Mouse (Mus musculus) neural tube, embryonic 14.5 days (tissue): ENCODE measurements around the gene Slc1a7. TPM values are rescaled to one million over a fixed set of nuclear protein-coding genes. Genes with fewer than 3 reads are reported as not detected.

Experiments used
- ATAC-seq: fragments of 200-750 bp; cut with Nextera tagmentation; 2 replicates; pipeline ENCODE4 v1.8.0; 2017; ENCODE audit warnings: low read depth, mild to moderate bottlenecking, moderate TSS enrichment, moderate library complexity
- H3K27ac ChIP-seq: fragments of 300-500 bp; sonication (generic); 2 replicates; pipeline ENCODE4 v1.5.1; 2014; ENCODE audit warnings: low read depth, mild to moderate bottlenecking, control low read depth, low read length, moderate library complexity, mixed read lengths
- H3K27me3 ChIP-seq: fragments of 300-500 bp; sonication (generic); 2 replicates; pipeline ENCODE4 v1.6.1; 2014; ENCODE audit warnings: low read length; ENCODE audit not compliant: control insufficient read depth, insufficient read depth
- H3K36me3 ChIP-seq: fragments of 300-500 bp; sonication (generic); 2 replicates; pipeline ENCODE4 v1.6.1; 2014; ENCODE audit warnings: low read length, mixed read lengths; ENCODE audit not compliant: control insufficient read depth, insufficient read depth
- H3K4me1 ChIP-seq: fragments of 300-500 bp; sonication (generic); 2 replicates; pipeline ENCODE4 v1.6.1; 2014; ENCODE audit warnings: low read length; ENCODE audit not compliant: control insufficient read depth, insufficient read depth
- H3K4me2 ChIP-seq: fragments of 300-500 bp; sonication (generic); 2 replicates; pipeline ENCODE4 v1.6.1; 2014; ENCODE audit warnings: mild to moderate bottlenecking, low read depth, low read length, control low read depth
- H3K4me3 ChIP-seq: fragments of 300-500 bp; sonication (generic); 2 replicates; pipeline ENCODE4 v1.5.1; 2014; ENCODE audit warnings: low read depth, low read length, control low read depth, mixed read lengths
- H3K9ac ChIP-seq: fragments of 300-500 bp; sonication (generic); replicated peaks from 2 replicates; pipeline ENCODE4 v1.6.1; 2014; ENCODE audit warnings: low read depth, mild to moderate bottlenecking, control low read depth, low read length, mixed read lengths
- H3K9me3 ChIP-seq: fragments of 300-500 bp; sonication (generic); 2 replicates; pipeline ENCODE4 v1.6.1; 2016; ENCODE audit warnings: low read length; ENCODE audit not compliant: control insufficient read depth
- WGBS: fragments of 180-500 bp; shearing (Covaris S2); extraction: QIAGEN DNeasy Blood & Tissue Kit; methylation state at CpG from one replicate; pipeline ENCODE4 v1.1.7; 2014; 5-methylcytosine and 5-hydroxymethylcytosine counted together
- polyA plus RNA-seq: library from polyadenylated mRNA; unstranded; fragments of >200 nt; fragmentation: Nextera tagmentation; extraction: Ambion mirVana; gene quantifications from 2 replicates; pipeline ENCODE4 v1.2.1, GENCODE M21; 2014

Gene Slc1a7
- polyA plus RNA-seq, 1 experiment from 2014 or later = not detected

- no peak overlapping the region for H3K4me2 ChIP-seq
- whole genome bisulfite sequencing = 85% methylated on average over 6 of the region's 6 CpGs
- H3K36me3 ChIP-seq = no peaks in the 10 kb centered on the region
- no peaks in the 10 kb centered on the region for H3K27me3 ChIP-seq
- no peaks in the 10 kb centered on the region for H3K9me3 ChIP-seq
- no peak for ATAC-seq
- no peak overlapping the region for H3K27ac ChIP-seq
- H3K9ac ChIP-seq = no peak overlapping the region
- H3K4me1 ChIP-seq = no peaks in the 10 kb centered on the region
- no peak overlapping the region for H3K4me3 ChIP-seq
Measured at GRCm38 (mm10) chr4:107995727-107996126, 27.6 kb downstream of the Slc1a7 start.

GRCm38 (mm10) chr4:107996418-107996986 lies 28.4 kb downstream of the Slc1a7 start:
- ATAC-seq = no peak
- 93% methylated on average over 9 of the region's 9 CpGs for WGBS
- Histone ChIP-seq H3K9me3 (no peaks in the 10 kb centered on the region), H3K27me3 (no peaks in the 10 kb centered on the region), H3K36me3 (no peaks in the 10 kb centered on the region), H3K27ac (no peak overlapping the region), H3K4me1 (no peaks in the 10 kb centered on the region), H3K9ac (no peak overlapping the region), H3K4me2 (no peak overlapping the region), H3K4me3 (no peak overlapping the region)

GRCm38 (mm10) chr4:107998641-107999332 lies 30.7 kb downstream of the Slc1a7 start:
- 52% methylated on average over 11 of the region's 11 CpGs for WGBS
- ATAC-seq = no peak
- Histone ChIP-seq H3K27ac (no peak overlapping the region), H3K27me3 (no peaks in the 10 kb centered on the region), H3K9ac (no peak overlapping the region), H3K9me3 (no peaks in the 10 kb centered on the region), H3K4me2 (no peak overlapping the region), H3K4me3 (no peak overlapping the region), H3K36me3 (no peaks in the 10 kb centered on the region), H3K4me1 (no peaks in the 10 kb centered on the region)

DNA sequence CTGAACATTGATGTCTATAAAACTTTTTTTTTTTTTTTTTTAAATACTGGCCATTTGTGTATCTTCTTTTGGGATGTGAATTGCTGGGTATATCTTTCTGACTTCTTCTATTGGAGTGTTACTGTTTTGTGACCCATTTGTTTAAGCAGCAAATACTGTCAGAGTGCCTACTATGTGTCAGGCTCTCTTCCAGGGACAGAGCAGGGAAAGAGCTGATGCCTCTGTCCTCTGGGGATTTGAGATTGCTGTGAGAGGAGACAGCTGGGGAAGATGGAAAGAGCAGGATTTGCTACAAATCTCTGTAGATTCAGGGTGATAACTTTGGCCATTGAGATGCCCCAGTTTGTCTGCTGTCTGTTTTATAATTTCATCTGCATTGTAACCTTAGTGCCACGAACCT lies 31.2 kb downstream of the Slc1a7 start:
- ATAC-seq = no peak
- H3K4me1 ChIP-seq = no peaks in the 10 kb centered on the region

DNA sequence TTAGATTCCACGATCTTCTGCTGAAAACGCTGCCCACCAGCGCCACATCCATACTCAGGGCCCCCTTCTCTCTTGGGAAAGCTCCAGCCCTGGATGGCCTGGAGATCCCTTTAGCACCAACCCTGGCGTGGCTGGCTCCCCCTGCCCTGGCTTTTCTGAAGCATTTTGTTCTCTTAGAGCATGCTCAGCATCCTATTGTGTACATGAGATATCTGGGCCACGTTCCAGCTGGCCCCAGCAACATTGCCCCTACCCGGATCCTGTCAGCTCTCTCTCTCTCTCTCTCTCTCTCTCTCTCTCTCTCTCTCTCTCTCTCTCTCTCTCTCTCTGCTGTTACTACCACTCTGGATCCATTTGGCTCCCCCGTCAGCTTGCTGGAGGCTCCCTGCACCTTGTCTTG lies 37.2 kb downstream of the Slc1a7 start:
- Histone ChIP-seq H3K36me3 (no peaks in the 10 kb centered on the region), H3K9ac (no peak overlapping the region), H3K4me1 (no peaks in the 10 kb centered on the region), H3K9me3 (no peaks in the 10 kb centered on the region), H3K4me3 (no peak overlapping the region), H3K27me3 (no peaks in the 10 kb centered on the region), H3K27ac (no peak overlapping the region), H3K4me2 (no peak overlapping the region)
- 0 out of 2 replicates have a peak, but pooled peaks have one; percentile 51 for ATAC-seq
- 53% methylated on average over 7 of the region's 7 CpGs for WGBS

More for the DNA sequence above, 31.2 kb downstream of the Slc1a7 start:
- H3K4me3 ChIP-seq = no peak overlapping the region
- H3K9me3 ChIP-seq = no peaks in the 10 kb centered on the region
- no peak overlapping the region for H3K27ac ChIP-seq
- no peak overlapping the region for H3K4me2 ChIP-seq
- no peaks in the 10 kb centered on the region for H3K36me3 ChIP-seq
- H3K27me3 ChIP-seq = no peaks in the 10 kb centered on the region
- no peak overlapping the region for H3K9ac ChIP-seq
- 67% methylated on average over 1 of the region's 1 CpGs for WGBS

DNA sequence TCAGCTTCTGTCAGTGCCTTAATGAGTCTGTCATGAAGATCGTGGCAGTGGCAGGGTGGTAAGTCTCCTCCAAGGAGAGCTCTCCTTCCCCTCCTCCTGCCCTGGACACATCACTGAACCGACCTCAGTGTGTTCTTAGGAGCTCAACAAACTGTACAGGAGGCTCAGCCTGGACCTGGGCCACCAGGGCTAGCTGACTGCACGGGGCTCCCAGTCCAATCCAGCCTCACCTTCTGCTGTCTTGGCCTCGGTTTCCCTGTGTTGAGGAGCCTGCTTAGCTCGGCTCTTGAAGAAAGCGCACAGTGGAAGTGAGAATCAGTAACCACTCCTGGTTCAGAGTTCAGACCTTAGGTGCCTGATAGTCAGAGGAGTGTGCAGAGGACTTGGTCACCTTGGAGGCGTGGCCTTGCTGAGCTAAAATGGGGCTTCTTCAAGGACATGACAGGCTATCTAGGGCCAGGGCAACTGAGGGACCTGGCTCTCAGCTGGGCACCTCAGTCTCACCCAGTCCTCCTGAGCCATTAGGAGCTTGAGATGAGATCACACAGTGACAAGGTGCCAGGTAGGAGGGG lies 39.5 kb downstream of the Slc1a7 start:
- Histone ChIP-seq H3K4me2 (no peak overlapping the region), H3K27me3 (no peaks in the 10 kb centered on the region), H3K9ac (no peak overlapping the region), H3K4me1 (no peaks in the 10 kb centered on the region), H3K9me3 (no peaks in the 10 kb centered on the region), H3K4me3 (no peak overlapping the region), H3K27ac (no peak overlapping the region), H3K36me3 (no peaks in the 10 kb centered on the region)
- WGBS = 86% methylated on average over 7 of the region's 7 CpGs
- no peak for ATAC-seq

DNA sequence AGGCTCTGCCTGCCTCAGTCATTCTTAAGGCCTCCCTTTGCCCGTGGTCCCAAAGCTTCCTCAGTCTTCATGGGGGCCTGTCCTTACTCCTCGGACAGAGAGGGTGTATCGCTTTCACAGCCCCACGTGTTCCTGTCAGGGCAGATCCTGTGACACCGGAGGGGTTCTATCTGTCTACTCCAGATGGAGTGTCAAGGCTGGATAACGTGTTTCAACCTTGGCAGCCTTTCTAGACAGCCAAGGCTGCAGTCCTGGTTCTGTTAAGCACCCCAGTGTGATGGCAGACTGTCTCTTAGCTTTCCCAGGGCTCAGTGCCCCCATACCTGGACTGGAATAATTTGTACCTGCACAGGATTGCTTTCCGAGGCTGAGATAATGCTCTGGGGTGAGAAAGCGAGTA lies 40.4 kb downstream of the Slc1a7 start:
- Histone ChIP-seq H3K9me3 (no peaks in the 10 kb centered on the region), H3K4me1 (no peaks in the 10 kb centered on the region), H3K36me3 (no peaks in the 10 kb centered on the region), H3K27ac (no peak overlapping the region), H3K9ac (no peak overlapping the region), H3K4me2 (no peak overlapping the region), H3K27me3 (no peaks in the 10 kb centered on the region), H3K4me3 (no peak overlapping the region)
- ATAC-seq = no peak
- 88% methylated on average over 8 of the region's 8 CpGs for WGBS

- H3K9ac ChIP-seq = no peak overlapping the region
- H3K9me3 ChIP-seq = no peaks in the 10 kb centered on the region
- H3K27ac ChIP-seq = no peak overlapping the region
- 69% methylated on average over 2 of the region's 2 CpGs for WGBS
- H3K4me1 ChIP-seq = no peaks in the 10 kb centered on the region
- ATAC-seq = no peak
- no peak overlapping the region for H3K4me3 ChIP-seq
- no peaks in the 10 kb centered on the region for H3K36me3 ChIP-seq
- no peak overlapping the region for H3K4me2 ChIP-seq
- no peaks in the 10 kb centered on the region for H3K27me3 ChIP-seq
Measured at GRCm38 (mm10) chr4:108014466-108014865, 46.3 kb downstream of the Slc1a7 start.

- no peaks in the 10 kb centered on the region for H3K36me3 ChIP-seq
- H3K9me3 ChIP-seq = no peaks in the 10 kb centered on the region
- H3K27me3 ChIP-seq = no peaks in the 10 kb centered on the region
- WGBS = 66% methylated on average over 14 of the region's 14 CpGs
- no peak overlapping the region for H3K4me3 ChIP-seq
- H3K27ac ChIP-seq = no peak overlapping the region
- no peak overlapping the region for H3K4me2 ChIP-seq
- no peak for ATAC-seq
- H3K9ac ChIP-seq = no peak overlapping the region
- H3K4me1 ChIP-seq = no peaks in the 10 kb centered on the region
Measured at GRCm38 (mm10) chr4:108015067-108015765, 47.1 kb downstream of the Slc1a7 start.
